Mouse (Mus musculus) neural tube, embryonic 14.5 days (tissue): ENCODE data around the gene Dbr1. TPM values are rescaled to one million over a fixed set of nuclear protein-coding genes. Genes with fewer than 3 reads are reported as not detected.
"Not testable (repeated sequence)": the region's sequence is repeated elsewhere in the genome, so short reads cannot be mapped to it uniquely, and the experiment has no call there.

Experiments
- ATAC-seq: fragments of 200-750 bp; cut with Nextera tagmentation; 2 replicates; pipeline ENCODE4 v1.8.0; 2017; ENCODE audit warnings: low read depth, mild to moderate bottlenecking, moderate TSS enrichment, moderate library complexity
- H3K27ac ChIP-seq: fragments of 300-500 bp; sonication (generic); 2 replicates; pipeline ENCODE4 v1.5.1; 2014; ENCODE audit warnings: low read depth, mild to moderate bottlenecking, control low read depth, low read length, moderate library complexity, mixed read lengths
- H3K27me3 ChIP-seq: fragments of 300-500 bp; sonication (generic); 2 replicates; pipeline ENCODE4 v1.6.1; 2014; ENCODE audit warnings: low read length; ENCODE audit not compliant: control insufficient read depth, insufficient read depth
- H3K36me3 ChIP-seq: fragments of 300-500 bp; sonication (generic); 2 replicates; pipeline ENCODE4 v1.6.1; 2014; ENCODE audit warnings: low read length, mixed read lengths; ENCODE audit not compliant: control insufficient read depth, insufficient read depth
- H3K4me1 ChIP-seq: fragments of 300-500 bp; sonication (generic); 2 replicates; pipeline ENCODE4 v1.6.1; 2014; ENCODE audit warnings: low read length; ENCODE audit not compliant: control insufficient read depth, insufficient read depth
- H3K4me2 ChIP-seq: fragments of 300-500 bp; sonication (generic); 2 replicates; pipeline ENCODE4 v1.6.1; 2014; ENCODE audit warnings: mild to moderate bottlenecking, low read depth, low read length, control low read depth
- H3K4me3 ChIP-seq: fragments of 300-500 bp; sonication (generic); 2 replicates; pipeline ENCODE4 v1.5.1; 2014; ENCODE audit warnings: low read depth, low read length, control low read depth, mixed read lengths
- H3K9ac ChIP-seq: fragments of 300-500 bp; sonication (generic); replicated peaks from 2 replicates; pipeline ENCODE4 v1.6.1; 2014; ENCODE audit warnings: low read depth, mild to moderate bottlenecking, control low read depth, low read length, mixed read lengths
- H3K9me3 ChIP-seq: fragments of 300-500 bp; sonication (generic); 2 replicates; pipeline ENCODE4 v1.6.1; 2016; ENCODE audit warnings: low read length; ENCODE audit not compliant: control insufficient read depth
- WGBS: fragments of 180-500 bp; shearing (Covaris S2); extraction: QIAGEN DNeasy Blood & Tissue Kit; methylation state at CpG from one replicate; pipeline ENCODE4 v1.1.7; 2014; 5-methylcytosine and 5-hydroxymethylcytosine counted together
- polyA plus RNA-seq: library from polyadenylated mRNA; unstranded; fragments of >200 nt; fragmentation: Nextera tagmentation; extraction: Ambion mirVana; gene quantifications from 2 replicates; pipeline ENCODE4 v1.2.1, GENCODE M21; 2014

The Dbr1 gene
- polyA plus RNA-seq, 1 experiment from 2014 or later: 23.4 TPM

GRCm38 (mm10) chr9:99599127-99599526, 23.5 kb downstream of the Dbr1 start:
- not testable (repeated sequence) for H3K9ac ChIP-seq, H3K4me2 ChIP-seq, H3K4me1 ChIP-seq, H3K27ac ChIP-seq, H3K9me3 ChIP-seq, ATAC-seq, H3K27me3 ChIP-seq, H3K36me3 ChIP-seq, H3K4me3 ChIP-seq
- 94% methylated on average over 6 of the region's 6 CpGs for WGBS

- Histone ChIP-seq H3K4me2 (no peak overlapping the region), H3K9ac (no peak overlapping the region), H3K36me3 (no peaks in the 10 kb centered on the region), H3K4me1 (no peaks in the 10 kb centered on the region), H3K9me3 (no peaks in the 10 kb centered on the region), H3K4me3 (no peak overlapping the region), H3K27ac (no peak overlapping the region), H3K27me3 (no peaks in the 10 kb centered on the region)
- WGBS: 94% methylated on average over 2 of the region's 2 CpGs
- ATAC-seq: no peak
Measured at GRCm38 (mm10) chr9:99603566-99603965, 28.0 kb downstream of the Dbr1 start.

GRCm38 (mm10) chr9:99612202-99612601, 36.6 kb downstream of the Dbr1 start, which contains the start of gene A4gnt:
Gene A4gnt, plus strand, starts transcription at chr9:99612502.
- no peak within 1 kb of the TSS for H3K27ac ChIP-seq
- no peaks in the 10 kb centered on the region for H3K9me3 ChIP-seq
- no peak within 1 kb of the TSS for H3K9ac ChIP-seq
- H3K4me1 ChIP-seq: no peaks in the 10 kb centered on the region
- no peak within 1 kb of the TSS for H3K4me3 ChIP-seq
- H3K36me3 ChIP-seq: no peaks in the 10 kb centered on the region
- no peak within 1 kb of the TSS for H3K4me2 ChIP-seq
- WGBS: 70% methylated on average over 2 of the region's 2 CpGs
- no peak for ATAC-seq
- H3K27me3 ChIP-seq: no peaks in the 10 kb centered on the region

GRCm38 (mm10) chr9:99619688-99620087, 44.1 kb downstream of the Dbr1 start:
- Histone ChIP-seq H3K9ac (no peak overlapping the region), H3K4me3 (no peak overlapping the region), H3K36me3 (no peaks in the 10 kb centered on the region), H3K9me3 (no peaks in the 10 kb centered on the region), H3K27me3 (no peaks in the 10 kb centered on the region), H3K27ac (no peak overlapping the region), H3K4me1 (no peaks in the 10 kb centered on the region), H3K4me2 (no peak overlapping the region)
- 94% methylated on average over 7 of the region's 8 CpGs for WGBS
- no peak for ATAC-seq

GRCm38 (mm10) chr9:99620196-99620595, 44.6 kb downstream of the Dbr1 start:
- Histone ChIP-seq H3K4me3 (no peak overlapping the region), H3K27me3 (no peaks in the 10 kb centered on the region), H3K4me1 (no peaks in the 10 kb centered on the region), H3K9ac (no peak overlapping the region), H3K9me3 (no peaks in the 10 kb centered on the region), H3K36me3 (no peaks in the 10 kb centered on the region), H3K4me2 (no peak overlapping the region), H3K27ac (no peak overlapping the region)
- no peak for ATAC-seq
- 95% methylated on average over 11 of the region's 11 CpGs for WGBS

- no peaks in the 10 kb centered on the region for H3K9me3 ChIP-seq
- no peaks in the 10 kb centered on the region for H3K27me3 ChIP-seq
- H3K9ac ChIP-seq: no peak overlapping the region
- H3K4me3 ChIP-seq: no peak overlapping the region
- WGBS: 91% methylated on average over 1 of the region's 1 CpGs
- H3K36me3 ChIP-seq: no peaks in the 10 kb centered on the region
- no peak overlapping the region for H3K27ac ChIP-seq
- H3K4me2 ChIP-seq: no peak overlapping the region
- H3K4me1 ChIP-seq: no peaks in the 10 kb centered on the region
- ATAC-seq: no peak
Measured at GRCm38 (mm10) chr9:99622034-99622433, 46.4 kb downstream of the Dbr1 start.

GRCm38 (mm10) chr9:99622966-99623365, 47.4 kb downstream of the Dbr1 start:
- no peaks in the 10 kb centered on the region for H3K4me1 ChIP-seq
- 71% methylated on average over 2 of the region's 2 CpGs for WGBS

GRCm38 (mm10) chr9:99624117-99624516, 48.5 kb downstream of the Dbr1 start:
- no peak overlapping the region for H3K4me2 ChIP-seq
- H3K9me3 ChIP-seq: no peaks in the 10 kb centered on the region
- no peaks in the 10 kb centered on the region for H3K36me3 ChIP-seq
- H3K4me1 ChIP-seq: peaks cover 3% of the 10 kb centered on the region; the same call in 1 of the 2 replicates
- no peak overlapping the region for H3K27ac ChIP-seq
- no peak for ATAC-seq
- H3K4me3 ChIP-seq: no peak overlapping the region
- H3K9ac ChIP-seq: no peak overlapping the region
- 77% methylated on average over 6 of the region's 6 CpGs for WGBS
- no peaks in the 10 kb centered on the region for H3K27me3 ChIP-seq

More at GRCm38 (mm10) chr9:99622966-99623365, 47.4 kb downstream of the Dbr1 start:
- no peak for ATAC-seq
- no peaks in the 10 kb centered on the region for H3K9me3 ChIP-seq
- no peak overlapping the region for H3K4me2 ChIP-seq
- H3K27me3 ChIP-seq: no peaks in the 10 kb centered on the region
- no peak overlapping the region for H3K4me3 ChIP-seq
- no peaks in the 10 kb centered on the region for H3K36me3 ChIP-seq
- H3K9ac ChIP-seq: no peak overlapping the region
- no peak overlapping the region for H3K27ac ChIP-seq

GRCm38 (mm10) chr9:99628581-99628980, 53.0 kb downstream of the Dbr1 start:
- H3K9me3 ChIP-seq: no peaks in the 10 kb centered on the region
- H3K4me2 ChIP-seq: peak overlapping the region; percentile 79; the same call in 1 of the 2 replicates
- H3K9ac ChIP-seq: no peak overlapping the region
- peaks cover 7% of the 10 kb centered on the region; the same call in 1 of the 2 replicates for H3K4me1 ChIP-seq
- no peaks in the 10 kb centered on the region for H3K27me3 ChIP-seq
- ATAC-seq: no peak
- H3K36me3 ChIP-seq: no peaks in the 10 kb centered on the region
- H3K4me3 ChIP-seq: no peak overlapping the region
- H3K27ac ChIP-seq: no peak overlapping the region
- WGBS: 68% methylated on average over 4 of the region's 4 CpGs
